Comparison of ENCODE assay signal across 21 mouse cellular contexts in genomic region chr5:21920310-21920709, GRCm38 (mm10). TPM values are rescaled to one million over a fixed set of nuclear protein-coding genes. Genes with fewer than 3 reads are reported as not detected.
"Had no signal": no experiment of that assay in that cellular context is flagged by ENCODE, and none has a peak within 500 bp of the region (broad histone marks: within the 10 kb centered on the region; RNA-seq: fewer than 3 reads in every experiment).

No protein-coding gene starts in this region.

- DNase-seq: kidney, postnatal 10 days; kidney, postnatal 36 days; left cerebral cortex, postnatal 4 days; liver, postnatal 0 days; lung, embryonic 14.5 days; retina, postnatal 1 day; right cerebral cortex, postnatal 25 days; spleen, adult 18-20 months; thymus, postnatal 25 days had no signal

- H3K9me3 ChIP-seq: kidney, embryonic 15.5 days; limb, embryonic 12.5 days; limb, embryonic 15.5 days; midbrain, embryonic 13.5 days; neural tube, embryonic 12.5 days; neural tube, embryonic 15.5 days; stomach, embryonic 15.5 days had no signal

- H3K36me3 ChIP-seq: kidney, embryonic 15.5 days; limb, embryonic 12.5 days; limb, embryonic 15.5 days; stomach, embryonic 15.5 days had no signal

- H3K9ac ChIP-seq: kidney, embryonic 15.5 days; limb, embryonic 12.5 days; limb, embryonic 15.5 days; liver, embryonic 14.5 days; liver, postnatal 0 days; lung, embryonic 14.5 days; midbrain, embryonic 13.5 days; neural tube, embryonic 12.5 days; neural tube, embryonic 15.5 days; stomach, embryonic 15.5 days had no signal

- H3K27me3 ChIP-seq: kidney, embryonic 15.5 days; limb, embryonic 12.5 days; limb, embryonic 15.5 days; midbrain, embryonic 13.5 days; neural tube, embryonic 12.5 days; neural tube, embryonic 15.5 days; stomach, embryonic 15.5 days had no signal

- ATAC-seq: liver, postnatal 0 days; lung, postnatal 0 days; midbrain, embryonic 13.5 days had no signal

- H3K4me2 ChIP-seq: kidney, embryonic 15.5 days; limb, embryonic 12.5 days; limb, embryonic 15.5 days; liver, embryonic 11.5 days; lung, embryonic 14.5 days; midbrain, embryonic 13.5 days; neural tube, embryonic 12.5 days; neural tube, embryonic 15.5 days; stomach, embryonic 15.5 days had no signal

- H3K4me1 ChIP-seq: kidney, embryonic 15.5 days; limb, embryonic 12.5 days; limb, embryonic 15.5 days; midbrain, embryonic 13.5 days; neural tube, embryonic 12.5 days; neural tube, embryonic 15.5 days; stomach, embryonic 15.5 days had no signal

- H3K4me3 ChIP-seq: kidney, embryonic 15.5 days; limb, embryonic 12.5 days; limb, embryonic 15.5 days; midbrain, embryonic 13.5 days; neural tube, embryonic 12.5 days; neural tube, embryonic 15.5 days; stomach, embryonic 15.5 days had no signal

- H3K27ac ChIP-seq: kidney, embryonic 15.5 days; limb, embryonic 12.5 days; limb, embryonic 15.5 days; liver, embryonic 14.5 days; macrophage; midbrain, embryonic 13.5 days; neural tube, embryonic 12.5 days; neural tube, embryonic 15.5 days; stomach, embryonic 15.5 days had no signal

RNA-seq across cellular contexts. Expression of gene Slc26a5, which starts 54.9 kb away (rescaled TPM):
- total RNA-seq: megakaryocyte, adult 5-6 weeks had no signal
- polyA plus RNA-seq: kidney, embryonic 15.5 days; limb, embryonic 15.5 days; liver, embryonic 11.5 days; liver, embryonic 14.5 days; liver, postnatal 0 days; lung, postnatal 0 days; macrophage; neural tube, embryonic 12.5 days; stomach, embryonic 15.5 days had no signal
